Mouse (Mus musculus) kidney, adult 11 months (tissue): Measurements from ENCODE around the gene Szrd1.

Experiments used
- DNase-seq: peaks from one replicate; pipeline ENCODE4 v3.0.0; 2022

Szrd1 gene

DNA sequence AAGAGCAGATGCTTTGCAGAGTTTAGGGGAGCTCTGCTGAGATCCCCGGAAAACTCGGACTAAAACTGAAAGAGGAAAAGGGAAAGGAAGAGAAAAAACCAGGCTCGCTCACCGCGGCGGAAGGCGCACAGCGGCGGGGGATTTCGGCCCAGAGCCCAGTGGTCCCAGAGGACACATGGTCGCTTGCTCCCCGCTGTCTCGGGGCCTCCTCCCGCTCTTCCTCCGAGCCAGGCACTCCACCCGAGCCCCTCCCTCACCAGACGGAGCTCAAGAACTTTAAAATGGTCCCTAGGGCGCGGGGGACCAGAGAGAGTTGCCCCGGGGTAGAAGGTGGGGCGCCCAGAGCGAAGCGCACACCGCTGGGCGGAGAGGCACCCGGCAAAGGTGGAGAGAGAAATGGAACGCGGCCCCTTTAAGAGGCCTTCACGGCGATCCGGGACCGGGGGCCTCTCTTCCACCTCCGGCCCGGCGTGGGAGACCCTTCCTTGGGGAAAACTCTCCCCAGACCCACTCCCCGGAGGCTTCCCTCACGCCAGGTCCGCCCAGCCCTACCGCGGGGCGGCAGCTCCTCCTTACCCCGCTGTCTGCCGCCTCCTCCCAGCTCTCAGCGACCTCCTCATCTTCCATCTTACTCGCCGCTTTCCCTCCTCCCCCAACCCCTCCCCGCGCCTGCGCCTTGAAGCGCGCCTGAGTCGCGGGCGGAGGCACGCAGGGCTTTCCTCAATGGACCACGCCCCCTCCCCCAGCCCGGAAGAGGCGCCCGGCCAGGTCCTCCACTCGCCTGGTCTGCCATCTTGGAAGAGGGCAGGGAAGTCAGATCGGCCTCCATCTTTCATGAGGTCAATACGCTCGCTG is at the start of gene Szrd1:
Szrd1 (minus strand) TSS at position 660 of the 855 bp plus-strand sequence.
- DNase-seq = peak; percentile 98

- no peak for DNase-seq
Observed at GRCm38 (mm10) chr4:141186923-141187836, 47.6 kb upstream of the Szrd1 start.

GRCm38 (mm10) chr4:141184426-141184825 is 44.9 kb upstream of the Szrd1 start:
- DNase-seq = peak; percentile 19

DNA sequence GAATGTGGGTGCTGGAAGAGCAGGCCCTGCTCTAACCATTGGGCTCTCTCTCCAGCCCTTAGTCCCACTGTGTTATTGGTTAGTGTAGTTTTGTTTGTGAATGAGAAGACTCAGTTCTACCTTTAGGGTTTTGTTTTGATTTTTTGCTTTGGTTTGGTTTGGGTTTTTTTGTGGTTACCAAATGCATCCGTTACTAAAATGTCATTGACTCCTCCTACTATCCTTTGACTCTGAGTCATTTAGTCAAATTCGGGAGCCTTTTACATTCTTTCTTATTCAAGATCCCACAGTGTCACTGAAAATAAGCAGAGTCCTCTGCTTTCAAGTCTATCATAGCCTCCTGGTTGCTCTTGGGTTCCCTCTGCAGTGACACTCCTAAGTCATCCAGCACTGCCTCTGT is 44.4 kb upstream of the Szrd1 start:
- no peak for DNase-seq

- no peak for DNase-seq
Observed at GRCm38 (mm10) chr4:141181981-141182380, 42.4 kb upstream of the Szrd1 start.

GRCm38 (mm10) chr4:141180831-141181230 is 41.3 kb upstream of the Szrd1 start:
- DNase-seq = no peak

GRCm38 (mm10) chr4:141178500-141178899 is 38.9 kb upstream of the Szrd1 start:
- no peak for DNase-seq

GRCm38 (mm10) chr4:141176328-141176838 is 36.8 kb upstream of the Szrd1 start:
- no peak for DNase-seq

GRCm38 (mm10) chr4:141175783-141176182 is 36.2 kb upstream of the Szrd1 start:
- no peak for DNase-seq

- DNase-seq = no peak
Observed at GRCm38 (mm10) chr4:141172121-141172520, 32.5 kb upstream of the Szrd1 start.

- no peak for DNase-seq
Observed at GRCm38 (mm10) chr4:141167156-141167555, 27.6 kb upstream of the Szrd1 start.

DNA sequence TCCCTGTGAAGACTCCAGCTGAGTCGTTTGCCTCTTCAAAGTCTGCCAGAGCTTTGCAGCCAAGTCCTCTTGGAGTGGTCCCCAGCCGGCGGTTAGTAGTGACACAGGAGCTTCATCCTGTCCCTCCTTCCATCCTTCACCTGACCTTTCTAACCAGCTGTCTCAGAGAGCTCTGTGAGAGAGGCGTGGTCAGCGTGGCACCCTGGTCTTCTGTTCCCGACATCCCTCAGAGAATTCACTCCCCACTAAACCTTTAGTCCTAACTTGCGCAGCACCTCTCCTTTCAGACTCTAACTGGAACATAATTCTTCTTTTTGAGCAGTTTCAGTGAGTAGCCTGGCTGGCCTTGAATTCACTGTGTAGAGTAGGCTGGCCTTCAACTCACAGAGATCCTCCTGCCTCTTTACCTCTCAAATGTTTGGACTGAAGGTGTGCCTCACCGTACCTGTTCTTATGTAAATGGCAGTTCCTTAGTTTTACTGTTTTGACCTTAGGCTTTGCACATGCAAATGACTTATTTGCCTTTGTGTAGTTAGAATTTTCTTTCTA is 26.2 kb upstream of the Szrd1 start:
- no peak for DNase-seq

DNA sequence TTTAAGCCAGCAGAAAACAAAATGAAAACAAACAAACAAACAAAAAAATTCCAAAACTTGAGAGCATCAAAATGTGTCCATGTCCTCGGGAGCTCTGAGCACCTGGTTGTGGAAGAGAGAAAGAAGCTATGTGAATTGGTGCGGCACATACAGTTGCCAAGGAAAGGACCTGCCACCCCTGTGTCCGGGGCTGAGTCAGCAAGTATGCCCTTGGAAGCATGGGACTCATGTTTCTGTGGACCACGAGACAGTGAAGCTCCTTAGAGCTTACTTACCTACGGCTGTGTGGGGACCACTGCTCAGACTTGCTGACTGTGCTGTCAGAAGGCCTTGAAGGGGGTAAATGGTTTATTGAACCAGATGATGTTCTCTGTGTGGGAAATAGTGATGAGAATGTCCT is 24.2 kb upstream of the Szrd1 start:
- DNase-seq = no peak

- no peak for DNase-seq
Observed at GRCm38 (mm10) chr4:141161699-141162208, 22.2 kb upstream of the Szrd1 start.

- no peak for DNase-seq
Observed at GRCm38 (mm10) chr4:141160193-141160592, 20.6 kb upstream of the Szrd1 start.

DNA sequence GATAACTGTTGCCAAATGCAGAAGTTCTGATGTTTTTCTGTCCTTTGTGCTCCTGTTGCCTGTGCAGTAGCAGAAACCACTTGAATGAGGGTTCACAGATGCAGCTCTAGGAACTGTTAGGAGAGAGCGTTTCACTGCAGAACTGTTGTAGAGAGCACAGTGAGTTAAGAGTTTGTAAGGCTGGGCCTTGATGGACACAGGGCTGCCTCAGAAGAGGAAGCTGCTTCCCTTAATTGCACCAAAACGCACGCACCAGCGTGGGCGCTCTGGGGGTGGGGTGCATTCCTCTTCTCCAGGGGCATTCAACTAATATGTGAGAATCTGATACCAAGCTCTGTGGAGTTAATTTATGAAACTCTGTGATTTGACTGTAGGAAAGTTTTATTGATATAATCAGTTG is 20.1 kb upstream of the Szrd1 start:
- DNase-seq = no peak

GRCm38 (mm10) chr4:141159093-141159492 is 19.5 kb upstream of the Szrd1 start:
- no peak for DNase-seq

DNA sequence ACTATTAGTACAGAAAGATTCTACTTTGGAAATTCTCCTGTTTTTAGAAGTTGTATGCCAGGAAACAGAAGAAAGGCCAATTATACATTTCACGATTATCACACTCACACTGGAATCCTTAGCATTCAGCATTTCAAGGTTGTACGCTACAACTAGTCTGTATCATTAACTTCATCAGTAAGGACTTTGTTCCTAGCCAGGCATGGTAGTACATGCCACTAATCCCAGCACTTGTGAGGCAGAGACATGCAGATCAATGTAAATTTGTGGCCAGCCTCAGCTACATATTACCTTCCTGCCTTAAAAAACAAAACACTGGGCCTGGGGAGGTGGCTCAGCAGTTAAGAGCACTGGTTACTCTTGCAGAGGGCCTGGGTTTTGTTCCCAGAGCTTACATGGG is 19.0 kb upstream of the Szrd1 start:
- no peak for DNase-seq

- no peak for DNase-seq
Observed at GRCm38 (mm10) chr4:141157485-141157884, 17.9 kb upstream of the Szrd1 start.

DNA sequence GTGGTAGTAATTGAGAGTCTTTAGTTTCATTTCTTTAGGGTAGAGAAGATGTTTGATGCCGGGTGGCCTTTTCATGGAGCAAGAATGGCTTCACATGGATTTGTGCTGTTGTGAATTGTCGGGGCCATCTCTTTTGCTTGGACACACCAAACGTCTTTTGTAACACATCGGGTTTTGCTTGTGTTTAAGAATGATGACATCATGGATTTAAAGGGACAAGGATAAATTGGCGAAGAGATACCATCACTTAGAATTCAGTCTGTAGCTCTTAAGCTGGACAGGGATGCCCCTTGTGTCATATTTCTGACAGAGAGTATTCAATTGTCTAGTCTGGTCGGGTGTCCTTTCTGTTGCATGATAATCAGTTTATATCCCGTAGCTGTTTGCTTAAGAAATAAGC is 9.5 kb upstream of the Szrd1 start:
- no peak for DNase-seq

- DNase-seq = peak; percentile 28
Observed at GRCm38 (mm10) chr4:141148009-141148801, 8.6 kb upstream of the Szrd1 start.
